Mouse (Mus musculus) intestine, embryonic 15.5 days (tissue): ENCODE data around the gene C1qtnf3. TPM values are rescaled to one million over a fixed set of nuclear protein-coding genes. Genes with fewer than 3 reads are reported as not detected.

Experiments used
- ATAC-seq: fragments of 200-750 bp; cut with Nextera tagmentation; 2 replicates; pipeline ENCODE4 v1.8.0; 2017; ENCODE audit warnings: moderate TSS enrichment, moderate library complexity
- H3K27ac ChIP-seq: fragments of 300-500 bp; sonication (generic); 2 replicates; pipeline ENCODE4 v1.5.1; 2015; ENCODE audit warnings: mild to moderate bottlenecking, inconsistent platforms
- H3K27me3 ChIP-seq: fragments of 300-500 bp; sonication (generic); replicated peaks from 2 replicates; pipeline ENCODE4 v1.6.1; 2015; ENCODE audit warnings: inconsistent platforms
- H3K36me3 ChIP-seq: fragments of 300-500 bp; sonication (generic); 2 replicates; pipeline ENCODE4 v1.6.1; 2015; ENCODE audit warnings: inconsistent platforms
- H3K4me1 ChIP-seq: fragments of 300-500 bp; sonication (generic); replicated peaks from 2 replicates; pipeline ENCODE4 v1.6.1; 2015; ENCODE audit warnings: inconsistent platforms
- H3K4me2 ChIP-seq: fragments of 300-500 bp; sonication (generic); replicated peaks from 2 replicates; pipeline ENCODE4 v1.6.1; 2015; ENCODE audit warnings: mild to moderate bottlenecking, inconsistent platforms
- H3K4me3 ChIP-seq: fragments of 300-500 bp; sonication (generic); replicated peaks from 2 replicates; pipeline ENCODE4 v1.5.1; 2015; ENCODE audit warnings: inconsistent platforms
- H3K9ac ChIP-seq: fragments of 300-500 bp; sonication (generic); 2 replicates; pipeline ENCODE4 v1.6.1; 2015; ENCODE audit warnings: inconsistent platforms
- H3K9me3 ChIP-seq: fragments of 300-500 bp; sonication (generic); 2 replicates; pipeline ENCODE4 v1.6.1; 2016; ENCODE audit warnings: inconsistent platforms
- WGBS: fragments of 180-500 bp; shearing (Covaris S2); methylation state at CpG from one replicate; pipeline ENCODE4 v1.1.7; 2015; 5-methylcytosine and 5-hydroxymethylcytosine counted together
- polyA plus RNA-seq: library from polyadenylated mRNA; unstranded; fragments of >200 nt; fragmentation: Nextera tagmentation; extraction: Ambion mirVana; gene quantifications from 2 replicates; pipeline ENCODE4 v1.2.1, GENCODE M21; 2015

C1qtnf3 gene
- polyA plus RNA-seq, 1 experiment from 2014 or later = 2.6 TPM

DNA sequence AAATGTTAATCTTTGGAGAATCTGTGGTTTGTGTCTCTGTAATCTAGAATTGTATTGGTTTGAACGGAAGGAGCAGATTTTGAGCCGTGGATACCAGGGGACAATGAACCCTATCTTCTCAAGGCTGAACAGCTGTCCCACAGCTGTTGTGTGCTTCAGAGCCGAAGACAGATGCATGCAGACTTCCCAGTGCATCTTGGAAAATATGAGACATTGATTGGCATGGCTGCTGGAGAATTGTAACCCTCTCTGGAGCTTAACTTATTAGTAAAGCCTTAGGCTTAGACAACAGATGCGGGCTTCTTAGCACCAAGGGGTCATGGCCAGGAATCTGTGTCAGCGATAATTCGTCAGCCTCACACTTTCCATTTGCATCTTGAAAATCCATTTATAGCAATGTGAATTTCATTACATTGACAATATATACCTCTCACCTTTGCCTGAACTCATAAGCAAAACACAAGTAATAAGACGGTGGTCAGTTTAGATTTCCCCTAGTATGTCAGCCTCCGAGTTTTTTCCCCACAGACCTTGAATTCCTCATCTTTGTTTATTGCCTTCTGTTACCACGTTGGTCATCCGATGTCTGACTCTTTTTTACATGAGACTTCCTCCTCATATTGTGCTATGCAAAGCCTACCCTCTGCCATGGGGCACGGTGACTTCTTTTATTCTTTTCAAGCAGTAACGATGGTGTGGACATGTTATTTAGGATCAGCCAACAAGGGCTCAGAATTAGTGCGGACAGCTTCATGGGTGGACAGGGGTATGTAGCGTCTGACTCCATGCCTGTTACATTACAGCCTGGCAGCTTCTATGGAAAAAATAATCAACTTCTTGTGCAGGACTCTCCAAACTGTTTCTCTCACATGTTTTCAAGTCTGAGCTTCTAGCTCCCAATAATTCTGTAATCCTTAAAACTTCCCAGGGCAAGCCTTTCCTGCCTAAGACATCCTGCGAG, 11.7 kb upstream of the C1qtnf3 start:
- no peak overlapping the region for H3K4me2 ChIP-seq
- WGBS = 65% methylated on average over 15 of the region's 15 CpGs
- no peaks in the 10 kb centered on the region for H3K27me3 ChIP-seq
- H3K9me3 ChIP-seq = no peaks in the 10 kb centered on the region
- no peak overlapping the region for H3K27ac ChIP-seq
- ATAC-seq = no peak
- no peak overlapping the region for H3K9ac ChIP-seq
- H3K4me1 ChIP-seq = no peaks in the 10 kb centered on the region
- H3K36me3 ChIP-seq = no peaks in the 10 kb centered on the region
- no peak overlapping the region for H3K4me3 ChIP-seq

DNA sequence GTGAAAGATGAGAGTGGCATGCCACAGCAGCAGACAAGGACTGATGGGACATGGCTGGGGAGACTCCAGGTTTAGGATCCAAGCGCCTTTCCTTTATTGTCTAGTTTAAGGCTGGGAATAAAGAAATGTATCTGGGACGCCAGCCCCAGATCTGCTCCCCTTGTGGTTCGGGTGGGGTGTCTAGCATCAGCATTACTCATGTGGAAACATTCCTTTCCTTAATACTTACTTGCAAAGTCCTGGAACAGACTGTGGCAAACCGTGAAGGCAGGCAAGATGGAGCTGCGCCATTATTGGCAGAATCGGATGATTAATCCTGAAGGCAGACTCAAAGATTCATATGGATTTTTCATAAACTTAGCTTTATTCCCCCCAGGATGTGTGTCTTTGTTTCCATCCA, 10.2 kb upstream of the C1qtnf3 start:
- ATAC-seq = no peak

DNA sequence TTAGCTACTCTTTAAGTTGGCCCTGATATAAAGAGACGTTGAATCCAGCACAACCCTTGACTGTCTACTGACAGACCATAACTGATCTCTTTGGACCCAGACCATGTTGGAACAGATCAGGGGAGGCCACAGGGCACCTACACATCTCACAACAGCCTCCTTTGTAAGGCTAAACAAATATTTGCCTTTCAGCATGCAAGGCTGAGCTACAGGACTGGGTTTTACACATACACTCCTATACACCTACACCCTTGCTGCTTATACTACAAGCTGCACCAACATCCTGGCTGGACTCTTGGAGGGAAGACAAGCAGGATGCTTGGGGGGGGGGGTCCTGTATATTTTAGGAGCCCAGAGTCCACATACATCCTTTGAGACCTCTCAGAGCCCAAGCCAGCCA, 4.3 kb upstream of the C1qtnf3 start:
- H3K9ac ChIP-seq = no peak overlapping the region
- H3K27me3 ChIP-seq = no peaks in the 10 kb centered on the region
- 72% methylated on average over 1 of the region's 1 CpGs for WGBS
- no peak overlapping the region for H3K27ac ChIP-seq
- no peak overlapping the region for H3K4me2 ChIP-seq
- H3K9me3 ChIP-seq = no peaks in the 10 kb centered on the region
- H3K4me3 ChIP-seq = no peak overlapping the region
- H3K36me3 ChIP-seq = no peaks in the 10 kb centered on the region
- ATAC-seq = no peak
- H3K4me1 ChIP-seq = no peaks in the 10 kb centered on the region

More for the DNA sequence above, 10.2 kb upstream of the C1qtnf3 start:
- Histone ChIP-seq H3K4me2 (no peak overlapping the region), H3K9me3 (no peaks in the 10 kb centered on the region), H3K4me1 (no peaks in the 10 kb centered on the region), H3K9ac (no peak overlapping the region), H3K27me3 (no peaks in the 10 kb centered on the region), H3K4me3 (no peak overlapping the region), H3K36me3 (no peaks in the 10 kb centered on the region), H3K27ac (no peak overlapping the region)
- WGBS = 81% methylated on average over 6 of the region's 6 CpGs

DNA sequence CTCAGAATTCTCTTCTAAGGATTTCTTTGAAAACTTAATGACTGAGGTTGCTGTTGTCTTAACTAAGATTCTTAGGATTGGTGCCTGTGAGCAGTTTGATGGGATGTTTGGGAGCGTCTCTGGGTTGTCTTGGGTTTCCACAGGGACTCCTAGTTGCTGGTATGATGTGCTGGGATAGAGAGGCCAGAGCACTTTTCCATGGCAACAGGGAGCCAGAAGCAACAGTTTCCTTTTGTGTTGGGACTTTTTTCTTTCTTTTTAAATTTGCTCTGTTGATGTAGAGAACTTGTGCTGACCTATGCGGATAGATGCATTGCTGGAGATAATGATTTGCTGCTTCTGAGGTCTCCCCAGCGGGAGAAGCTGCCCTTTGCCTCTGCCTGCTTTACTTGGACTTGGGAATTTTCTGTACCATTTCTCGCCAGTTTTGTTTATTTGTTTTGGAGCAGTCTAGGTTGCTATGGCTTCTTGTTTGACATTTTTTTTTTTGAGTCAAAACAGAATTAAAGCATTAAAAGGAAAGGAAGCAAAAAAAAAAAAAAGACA, 701 bp downstream of the C1qtnf3 start:
- no peaks in the 10 kb centered on the region for H3K27me3 ChIP-seq
- H3K36me3 ChIP-seq = no peaks in the 10 kb centered on the region
- ATAC-seq = no peak
- no peak overlapping the region for H3K4me3 ChIP-seq
- H3K9ac ChIP-seq = no peak overlapping the region
- no peaks in the 10 kb centered on the region for H3K4me1 ChIP-seq
- H3K27ac ChIP-seq = no peak overlapping the region
- WGBS = 58% methylated on average over 4 of the region's 4 CpGs
- H3K4me2 ChIP-seq = no peak overlapping the region
- H3K9me3 ChIP-seq = no peaks in the 10 kb centered on the region

DNA sequence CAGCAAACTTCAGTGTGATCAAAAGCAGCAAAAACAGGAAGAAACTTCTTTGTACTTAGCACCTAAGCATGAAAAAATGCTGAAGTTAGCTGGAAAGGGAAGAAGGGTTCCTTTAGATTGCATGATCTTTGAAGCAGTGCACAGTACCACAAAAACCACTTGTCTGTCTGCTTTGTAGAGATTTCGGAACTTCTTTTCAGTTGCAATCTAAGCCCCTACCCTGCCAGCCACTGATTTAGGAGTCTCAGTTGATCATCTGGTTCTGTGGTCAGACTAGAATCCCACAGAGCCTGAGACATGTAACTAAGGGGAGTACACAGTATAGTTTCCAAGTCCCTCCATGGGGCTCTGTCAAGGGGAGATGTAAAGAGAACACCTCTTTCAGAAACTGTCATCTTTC, 1.3 kb downstream of the C1qtnf3 start:
- H3K4me3 ChIP-seq = no peak overlapping the region
- no peak for ATAC-seq

DNA sequence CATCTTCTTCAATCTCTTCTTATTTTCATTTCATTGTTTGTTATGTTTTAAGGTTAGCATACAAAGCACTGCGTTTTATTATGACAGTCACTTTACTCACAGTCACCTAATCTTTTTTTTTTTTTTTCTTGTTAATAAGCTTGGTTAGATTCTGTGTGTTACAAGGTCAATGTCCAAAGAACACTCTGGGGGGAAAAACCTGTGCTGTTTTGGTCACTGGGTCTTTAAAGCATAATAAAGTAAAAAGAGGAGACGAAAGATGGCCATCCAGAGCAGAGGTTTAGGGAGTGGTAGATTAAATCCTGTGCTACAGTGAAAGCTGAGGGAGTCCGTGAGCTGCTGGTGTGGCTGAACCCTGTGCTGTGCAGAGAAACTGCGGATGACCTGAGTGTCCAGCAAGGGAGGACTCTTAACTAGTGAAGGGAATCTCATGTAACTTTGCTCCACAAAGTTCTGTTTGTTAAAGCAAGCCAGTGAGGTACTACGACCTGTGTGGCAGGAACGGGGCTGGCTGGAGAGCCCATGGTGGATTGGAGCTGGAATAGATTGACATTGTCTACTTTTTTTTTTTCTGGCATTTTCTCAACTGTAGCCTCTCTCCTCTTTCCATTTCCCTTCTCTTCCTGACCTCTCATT, 2.4 kb downstream of the C1qtnf3 start:
- no peak overlapping the region for H3K4me2 ChIP-seq
- H3K4me3 ChIP-seq = no peak overlapping the region
- H3K4me1 ChIP-seq = no peaks in the 10 kb centered on the region
- no peaks in the 10 kb centered on the region for H3K9me3 ChIP-seq
- no peak overlapping the region for H3K9ac ChIP-seq
- H3K27me3 ChIP-seq = no peaks in the 10 kb centered on the region
- ATAC-seq = peak; percentile 58
- no peak overlapping the region for H3K27ac ChIP-seq
- 74% methylated on average over 6 of the region's 6 CpGs for WGBS
- no peaks in the 10 kb centered on the region for H3K36me3 ChIP-seq

More for the DNA sequence above, 1.3 kb downstream of the C1qtnf3 start:
- 68% methylated on average over 1 of the region's 1 CpGs for WGBS
- no peaks in the 10 kb centered on the region for H3K4me1 ChIP-seq
- no peak overlapping the region for H3K4me2 ChIP-seq
- H3K27me3 ChIP-seq = no peaks in the 10 kb centered on the region
- no peak overlapping the region for H3K9ac ChIP-seq
- H3K27ac ChIP-seq = no peak overlapping the region
- H3K9me3 ChIP-seq = no peaks in the 10 kb centered on the region
- H3K36me3 ChIP-seq = no peaks in the 10 kb centered on the region

DNA sequence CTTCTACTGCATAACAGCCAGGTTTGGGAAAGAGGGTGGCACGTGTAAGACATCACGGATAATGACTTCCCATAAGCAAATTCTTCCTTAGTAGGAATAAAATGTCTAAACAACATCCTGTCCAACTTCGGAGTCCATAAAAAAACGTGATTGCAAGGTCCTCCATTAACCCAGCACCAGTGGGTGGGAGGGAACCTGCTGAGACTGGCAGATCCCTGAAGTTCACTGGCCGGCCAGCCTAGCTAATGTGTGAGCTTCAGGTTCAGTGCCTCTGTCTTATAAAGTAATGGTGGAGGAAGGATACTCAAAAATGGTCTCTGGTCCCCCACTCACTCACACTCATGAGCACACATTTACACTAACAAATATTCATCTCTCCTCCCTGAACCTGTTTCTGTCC, 3.0 kb downstream of the C1qtnf3 start:
- 46% methylated on average over 5 of the region's 5 CpGs for WGBS
- no peaks in the 10 kb centered on the region for H3K9me3 ChIP-seq
- H3K4me2 ChIP-seq = no peak overlapping the region
- H3K9ac ChIP-seq = no peak overlapping the region
- no peaks in the 10 kb centered on the region for H3K4me1 ChIP-seq
- no peaks in the 10 kb centered on the region for H3K27me3 ChIP-seq
- H3K36me3 ChIP-seq = no peaks in the 10 kb centered on the region
- ATAC-seq = no peak
- H3K27ac ChIP-seq = no peak overlapping the region
- H3K4me3 ChIP-seq = no peak overlapping the region

DNA sequence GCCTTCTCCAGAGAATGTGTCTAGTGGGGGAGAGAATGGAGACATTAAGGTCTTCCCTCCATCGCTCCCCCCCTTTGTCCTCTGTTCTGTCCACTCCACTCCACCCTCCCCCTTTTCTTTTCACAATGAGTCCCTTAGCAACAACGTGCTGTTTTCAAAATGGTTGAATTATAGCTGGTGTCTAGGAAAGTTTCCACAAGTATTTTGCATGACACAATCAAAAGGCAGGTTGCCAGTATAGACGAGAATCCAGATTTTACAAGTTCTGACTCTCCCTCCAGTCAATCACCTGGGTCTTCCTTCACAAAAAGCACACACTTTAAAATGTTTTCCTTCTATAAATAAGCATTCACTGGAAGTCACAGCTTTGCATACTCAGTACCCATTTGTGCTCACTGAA, 4.6 kb downstream of the C1qtnf3 start:
- Histone ChIP-seq H3K4me2 (no peak overlapping the region), H3K36me3 (no peaks in the 10 kb centered on the region), H3K4me1 (no peaks in the 10 kb centered on the region), H3K27ac (no peak overlapping the region), H3K9me3 (no peaks in the 10 kb centered on the region), H3K9ac (no peak overlapping the region), H3K27me3 (no peaks in the 10 kb centered on the region), H3K4me3 (no peak overlapping the region)
- ATAC-seq = no peak
- 60% methylated on average over 3 of the region's 3 CpGs for WGBS

DNA sequence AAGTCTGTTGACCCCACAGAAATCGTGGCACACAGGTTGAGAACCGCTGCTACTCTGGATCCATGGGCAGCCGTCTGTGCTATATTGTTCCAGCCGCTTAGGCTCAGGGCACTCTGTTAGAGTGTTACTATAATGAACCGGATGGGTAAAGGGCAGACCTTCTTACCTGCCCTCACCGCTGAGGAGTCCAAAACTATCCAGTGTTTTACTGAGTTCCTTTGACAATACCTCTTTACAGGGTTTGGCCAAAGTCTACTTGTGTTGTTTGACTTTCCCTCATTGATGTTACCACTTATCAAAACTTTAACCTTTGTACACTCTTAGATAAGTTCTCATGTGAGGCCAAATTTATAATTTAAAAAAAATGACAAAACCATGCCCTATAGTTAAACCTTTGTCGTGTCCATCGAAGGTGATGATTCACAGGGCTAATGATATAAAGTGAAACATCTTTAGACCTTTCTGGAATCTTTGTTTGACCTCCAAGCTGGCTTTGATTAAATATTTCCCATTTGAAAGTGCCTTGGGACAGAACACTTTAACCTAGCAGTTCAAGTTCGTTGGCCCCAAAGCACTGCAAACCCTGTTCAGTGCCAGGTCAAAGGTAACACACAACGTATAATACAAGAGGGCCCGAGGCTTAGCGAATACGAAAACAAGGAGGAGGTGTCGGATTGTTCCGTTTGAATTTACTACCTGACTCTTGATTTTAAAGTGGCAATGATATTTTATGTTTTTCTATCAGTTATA, 7.3 kb downstream of the C1qtnf3 start:
- Histone ChIP-seq H3K36me3 (no peaks in the 10 kb centered on the region), H3K9ac (no peak overlapping the region), H3K27ac (no peak overlapping the region), H3K4me3 (no peak overlapping the region), H3K9me3 (no peaks in the 10 kb centered on the region), H3K27me3 (no peaks in the 10 kb centered on the region), H3K4me2 (no peak overlapping the region), H3K4me1 (no peaks in the 10 kb centered on the region)
- ATAC-seq = peak; percentile 76
- WGBS = 71% methylated on average over 15 of the region's 15 CpGs

DNA sequence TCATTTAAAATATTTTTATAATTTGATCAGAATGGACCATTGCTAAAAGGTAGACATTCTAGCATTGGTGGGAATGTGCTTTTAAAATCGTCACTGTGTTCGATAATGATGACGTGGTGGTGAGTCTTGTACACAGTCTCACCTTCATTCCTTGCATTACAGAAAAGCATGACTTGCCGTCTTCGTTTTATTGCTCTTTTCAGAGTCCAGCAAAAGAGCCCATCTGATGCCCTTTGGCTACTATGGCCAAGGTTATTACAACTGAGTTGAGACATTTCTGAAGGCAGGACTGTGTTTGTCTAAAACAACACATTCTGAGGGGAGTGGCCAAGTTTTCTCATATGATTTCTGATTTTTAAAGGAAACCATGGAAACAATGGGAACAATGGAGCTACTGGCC, 8.1 kb downstream of the C1qtnf3 start:
- no peaks in the 10 kb centered on the region for H3K36me3 ChIP-seq
- no peak overlapping the region for H3K27ac ChIP-seq
- no peaks in the 10 kb centered on the region for H3K9me3 ChIP-seq
- no peaks in the 10 kb centered on the region for H3K27me3 ChIP-seq
- 83% methylated on average over 5 of the region's 5 CpGs for WGBS
- H3K4me3 ChIP-seq = no peak overlapping the region
- no peak for ATAC-seq
- H3K4me2 ChIP-seq = no peak overlapping the region
- no peak overlapping the region for H3K9ac ChIP-seq
- H3K4me1 ChIP-seq = no peaks in the 10 kb centered on the region

DNA sequence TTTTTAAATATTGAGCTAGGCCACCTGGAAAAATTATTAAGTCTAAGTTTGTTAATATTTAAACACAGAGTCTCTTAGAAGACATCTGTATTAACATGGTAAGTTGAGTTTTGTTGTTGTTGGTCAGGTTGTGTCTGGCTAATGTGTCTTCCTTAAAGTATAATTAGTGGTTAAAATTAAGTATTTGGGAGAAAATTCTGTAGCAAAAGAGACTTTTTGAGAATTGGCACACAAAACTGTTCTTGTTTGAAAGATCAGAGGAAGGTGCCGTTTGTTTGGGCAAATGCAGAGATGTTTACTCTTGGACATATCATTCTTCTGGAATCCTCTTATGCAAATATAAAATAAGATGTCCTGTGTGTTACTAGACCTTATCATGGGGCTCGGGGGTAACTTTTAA, 10.5 kb downstream of the C1qtnf3 start:
- ATAC-seq = no peak
- no peak overlapping the region for H3K4me2 ChIP-seq
- H3K36me3 ChIP-seq = no peaks in the 10 kb centered on the region
- no peaks in the 10 kb centered on the region for H3K27me3 ChIP-seq
- 80% methylated on average over 2 of the region's 2 CpGs for WGBS
- no peaks in the 10 kb centered on the region for H3K4me1 ChIP-seq
- H3K27ac ChIP-seq = no peak overlapping the region
- H3K9ac ChIP-seq = no peak overlapping the region
- no peak overlapping the region for H3K4me3 ChIP-seq
- H3K9me3 ChIP-seq = no peaks in the 10 kb centered on the region

DNA sequence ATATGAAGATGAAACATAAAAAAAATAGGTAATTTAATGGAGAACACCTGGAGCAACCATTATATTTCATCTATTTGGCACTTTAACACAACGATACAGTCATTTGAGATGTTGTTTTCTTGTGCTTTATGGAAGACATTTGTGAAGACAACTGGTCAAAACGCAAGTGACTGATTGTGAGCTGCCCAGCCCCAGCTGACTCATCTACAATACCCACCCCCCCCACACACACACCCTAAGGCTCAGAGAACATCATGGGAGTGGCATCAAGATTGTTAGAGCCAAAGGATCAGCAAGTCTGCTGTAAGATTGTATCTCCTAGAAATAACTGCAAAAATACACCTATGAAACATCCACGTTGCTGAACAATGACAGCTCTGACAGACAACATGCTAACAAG, 17.3 kb downstream of the C1qtnf3 start:
- Histone ChIP-seq H3K27ac (no peak overlapping the region), H3K36me3 (no peaks in the 10 kb centered on the region), H3K4me1 (no peaks in the 10 kb centered on the region), H3K9ac (no peak overlapping the region), H3K4me3 (no peak overlapping the region), H3K9me3 (no peaks in the 10 kb centered on the region), H3K27me3 (no peaks in the 10 kb centered on the region), H3K4me2 (no peak overlapping the region)
- ATAC-seq = no peak
- 71% methylated on average over 3 of the region's 3 CpGs for WGBS
